Mouse (Mus musculus): ENCODE measurements around the gene Tmem220.

The Tmem220 gene

DNA sequence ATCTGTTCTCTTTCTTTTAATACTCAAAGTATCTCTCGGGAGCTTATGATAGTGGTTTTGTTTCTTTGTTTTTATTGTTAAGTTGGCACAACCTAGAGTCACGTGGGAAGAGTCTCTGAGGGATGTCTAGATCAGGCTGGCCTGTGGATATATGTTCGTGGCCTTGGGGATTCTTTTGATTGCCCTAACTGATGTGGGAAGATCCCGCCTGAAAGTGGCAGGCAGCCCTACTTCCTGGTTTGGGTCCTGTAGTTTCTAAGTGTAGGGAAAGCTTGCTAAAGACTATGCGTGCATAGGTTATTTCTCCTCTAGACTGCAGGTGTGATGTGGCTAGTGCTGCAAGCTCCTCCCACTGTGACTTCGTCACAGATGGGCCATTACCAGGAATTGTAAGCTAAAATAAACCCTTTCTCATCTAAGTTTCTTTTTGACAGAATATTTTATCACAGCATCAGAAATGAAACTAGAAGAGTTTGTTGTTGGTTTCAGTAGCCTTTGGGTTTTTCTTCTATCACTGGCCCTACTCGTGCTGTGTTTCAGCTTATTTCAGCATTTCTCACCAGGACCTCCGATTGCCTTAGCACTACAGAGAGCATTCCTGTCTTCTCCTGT, 29.9 kb downstream of the Tmem220 start:
- DNase-seq (ENCODE audit: low spot score in 2 of 2) = no peak

DNA sequence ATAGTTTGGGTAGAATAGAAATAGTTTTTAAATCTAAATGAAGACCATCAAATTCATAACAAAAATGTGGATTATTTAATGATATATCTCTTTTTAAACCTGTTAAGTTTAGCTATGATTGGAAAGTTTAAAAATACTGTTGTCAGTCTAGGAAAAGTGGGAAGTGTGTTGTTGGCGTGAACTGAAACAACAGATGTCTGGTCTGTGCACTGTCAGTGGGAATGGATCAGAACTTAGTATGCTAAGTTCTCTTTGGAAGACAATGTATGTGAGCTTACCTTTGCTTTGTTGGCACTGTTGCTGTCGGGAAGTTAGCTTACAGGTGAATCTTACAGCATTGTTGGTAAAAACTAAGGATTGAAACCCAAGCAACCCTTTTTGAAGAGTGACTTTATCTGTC, 36.4 kb downstream of the Tmem220 start:
- no peak for DNase-seq (ENCODE audit: low spot score in 2 of 2)

DNA sequence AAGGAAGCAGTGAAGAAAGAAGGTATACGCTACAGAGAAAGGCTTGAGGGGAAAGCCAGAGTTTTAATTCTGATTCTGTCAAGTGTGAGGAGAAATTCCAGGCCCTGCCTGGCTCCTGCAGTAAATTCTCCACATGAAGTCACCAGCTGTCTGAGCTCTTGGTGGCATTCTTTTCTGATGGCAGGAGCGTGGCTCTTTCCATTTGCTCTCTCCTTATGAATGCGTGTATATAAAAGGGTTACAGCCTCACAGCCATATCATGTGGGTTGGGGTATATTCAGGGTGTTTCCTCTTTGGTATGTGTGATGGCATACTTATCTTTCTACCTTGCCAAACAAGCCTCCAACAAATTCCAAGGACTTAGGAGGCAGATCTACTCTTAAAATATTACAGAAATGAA, 37.8 kb downstream of the Tmem220 start:
- DNase-seq (ENCODE audit: low spot score in 2 of 2) = peak in 1 of 2 experiments; percentile 48

DNA sequence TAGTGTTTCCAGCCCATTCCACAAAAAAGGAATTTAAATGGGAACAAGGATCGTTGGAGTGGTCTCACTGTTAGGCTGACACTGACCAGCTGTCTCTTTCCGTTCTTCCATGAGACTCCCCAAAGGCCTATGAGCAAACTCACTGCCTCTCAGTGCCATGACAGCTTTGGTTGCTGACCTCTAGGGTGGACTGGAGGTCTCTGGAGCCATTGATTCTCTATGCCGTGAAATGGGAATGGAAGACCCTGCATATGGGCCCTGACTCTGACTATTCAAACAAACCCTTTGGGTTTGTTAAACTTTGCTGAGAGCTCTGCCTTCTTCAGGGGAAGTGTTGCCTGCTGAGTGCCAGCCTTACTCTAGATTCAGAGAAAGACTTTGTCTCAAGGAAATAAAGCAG, 42.8 kb downstream of the Tmem220 start:
- DNase-seq (ENCODE audit: low spot score in 2 of 2) = no peak

DNA sequence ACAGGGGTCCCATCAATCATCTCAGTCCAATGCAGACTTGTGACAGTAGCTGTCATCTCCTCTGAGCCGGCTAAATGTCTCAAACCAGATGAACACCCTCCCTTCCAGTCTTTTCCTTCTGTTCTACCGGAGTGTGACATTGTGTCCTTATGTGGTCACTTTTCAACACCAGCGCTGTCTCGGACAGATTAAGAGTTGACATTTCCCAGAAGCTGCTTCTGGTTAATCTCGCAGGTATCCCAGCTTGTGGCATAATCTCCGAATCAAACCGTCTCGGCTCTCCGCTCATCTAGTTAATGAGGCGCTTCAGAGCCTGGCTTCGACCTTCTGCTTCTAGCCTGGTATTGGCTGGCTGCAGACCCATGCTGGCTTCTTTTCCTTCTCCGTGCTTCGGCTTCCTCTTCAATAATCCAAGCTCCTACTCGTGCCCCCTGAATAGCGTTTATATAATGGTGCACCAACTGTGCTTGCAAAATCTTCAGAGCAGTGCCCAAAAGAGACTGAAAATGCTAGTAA, 47.7 kb downstream of the Tmem220 start:
- no peak for DNase-seq (ENCODE audit: low spot score in 2 of 2)

DNA sequence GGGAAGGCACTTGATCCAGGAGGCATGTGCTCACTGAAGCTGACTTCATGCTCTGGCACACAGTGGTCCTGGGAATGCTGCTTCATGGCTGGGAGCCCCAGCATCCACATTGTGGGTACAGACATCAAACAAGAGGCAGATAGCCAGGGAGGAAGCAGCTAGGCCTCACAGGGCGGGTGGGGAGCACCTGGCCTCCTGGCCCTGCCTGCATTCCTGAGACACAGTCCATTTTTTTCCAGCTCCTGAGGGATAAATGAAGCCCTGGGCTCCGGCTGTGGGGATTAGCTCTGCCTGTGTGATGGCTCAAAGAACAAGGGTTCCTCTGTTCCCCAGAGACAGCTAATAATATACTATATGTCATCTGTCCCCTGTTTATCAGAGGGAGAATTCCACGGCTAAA, 50.1 kb downstream of the Tmem220 start:
- DNase-seq (ENCODE audit: low spot score in 2 of 2) = no peak

DNA sequence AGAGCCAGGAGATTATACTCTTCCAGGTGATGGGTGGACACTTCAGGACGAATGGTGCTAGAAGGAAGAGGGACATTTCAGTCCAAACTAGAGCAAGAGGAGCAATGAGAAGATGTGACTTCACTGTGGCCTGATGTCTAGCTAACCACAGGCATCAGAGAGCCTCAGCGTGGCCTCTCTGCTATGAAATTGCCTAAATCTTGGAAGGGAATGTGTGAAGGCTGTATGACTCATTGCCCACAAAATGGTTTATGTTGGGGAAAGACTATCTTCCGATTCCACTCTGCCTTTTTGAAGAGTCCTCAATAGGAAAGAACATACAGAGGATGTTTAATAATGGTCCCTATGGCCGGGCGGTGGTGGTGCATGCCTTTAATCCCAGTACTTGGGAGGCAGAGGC, 51.8 kb downstream of the Tmem220 start:
- no peak for DNase-seq (ENCODE audit: low spot score in 2 of 2)

DNA sequence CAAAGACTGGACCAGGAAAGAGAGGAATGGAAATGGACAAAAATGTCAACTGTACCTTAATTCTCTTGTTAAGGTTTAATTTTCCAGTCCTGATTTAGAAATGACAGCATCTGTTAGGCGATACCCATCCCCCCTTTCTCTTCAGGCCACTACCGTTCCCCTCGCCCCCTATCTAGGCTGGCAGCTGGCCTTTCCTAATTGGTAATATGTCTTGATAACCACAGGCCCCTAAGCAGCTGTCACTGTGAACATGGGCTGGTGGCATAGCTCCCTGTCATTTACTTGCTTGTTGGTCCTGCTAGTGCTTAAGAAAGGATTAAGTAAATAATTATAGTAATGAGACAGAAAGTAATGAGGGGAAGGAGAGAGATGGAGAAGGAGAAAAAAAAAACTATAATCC, 52.5 kb downstream of the Tmem220 start:
- DNase-seq (ENCODE audit: low spot score in 2 of 2) = no peak

DNA sequence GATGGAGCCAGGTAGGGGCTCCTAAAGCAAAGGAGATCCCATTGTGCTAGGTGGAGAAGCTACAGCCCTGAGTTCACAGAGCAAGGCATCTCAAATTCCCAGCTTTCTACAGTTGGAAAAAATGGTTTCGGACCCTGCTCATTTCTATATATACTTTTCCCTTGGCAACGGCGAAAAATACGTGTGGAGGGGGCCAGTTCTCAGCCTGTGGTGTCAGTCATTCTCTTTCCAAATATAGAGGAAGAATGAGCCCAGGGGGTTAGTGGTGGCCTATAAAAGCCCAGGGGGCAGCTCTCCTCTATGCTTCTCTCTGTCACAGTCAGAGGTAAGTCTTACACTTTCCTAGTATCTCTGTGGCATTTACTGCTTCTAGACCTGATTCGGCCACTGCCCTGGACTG, 53.0 kb downstream of the Tmem220 start, which contains the start of gene Myh3:
Gene Myh3 (plus strand): TSS at position 301 of the 400 bp plus-strand sequence.
- DNase-seq (ENCODE audit: low spot score in 2 of 2) = no peak

DNA sequence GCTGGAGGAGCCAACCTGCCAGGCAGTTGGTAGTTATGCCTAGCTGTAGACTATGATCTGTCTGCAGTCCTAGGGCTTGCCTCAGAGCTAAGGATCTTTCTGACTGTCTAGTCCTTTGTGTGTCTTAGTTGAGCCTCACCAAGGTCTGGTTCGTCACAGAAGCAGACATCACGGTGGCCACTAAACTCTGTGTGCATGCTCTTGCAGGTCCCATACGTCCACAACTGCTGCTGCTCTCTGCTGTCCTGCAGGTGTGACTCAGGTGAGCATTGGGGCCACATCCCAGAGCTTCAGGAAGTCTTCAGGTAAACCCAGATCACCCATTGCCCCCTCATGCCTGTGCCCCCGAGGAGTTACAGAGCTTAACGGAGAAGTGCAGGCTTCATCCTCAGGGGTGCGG, 53.9 kb downstream of the Tmem220 start:
- DNase-seq (ENCODE audit: low spot score in 2 of 2) = no peak

DNA sequence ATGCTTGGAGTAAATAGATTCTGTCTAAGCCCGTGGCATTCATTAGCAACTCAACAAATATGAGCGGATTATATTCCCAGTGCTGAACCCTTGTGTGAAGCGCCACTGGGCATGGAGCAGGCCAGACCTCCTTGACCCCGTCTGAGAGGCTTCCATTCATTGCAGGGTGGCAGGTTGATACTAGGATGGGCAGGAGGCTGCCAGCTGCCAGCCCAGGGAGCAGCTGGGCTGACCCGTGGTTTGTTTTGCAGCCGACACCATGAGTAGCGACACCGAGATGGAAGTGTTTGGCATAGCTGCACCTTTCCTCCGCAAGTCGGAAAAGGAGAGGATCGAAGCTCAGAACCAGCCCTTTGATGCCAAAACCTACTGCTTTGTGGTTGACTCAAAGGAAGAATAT, 54.8 kb downstream of the Tmem220 start:
- no peak for DNase-seq (ENCODE audit: low spot score in 2 of 2)

DNA sequence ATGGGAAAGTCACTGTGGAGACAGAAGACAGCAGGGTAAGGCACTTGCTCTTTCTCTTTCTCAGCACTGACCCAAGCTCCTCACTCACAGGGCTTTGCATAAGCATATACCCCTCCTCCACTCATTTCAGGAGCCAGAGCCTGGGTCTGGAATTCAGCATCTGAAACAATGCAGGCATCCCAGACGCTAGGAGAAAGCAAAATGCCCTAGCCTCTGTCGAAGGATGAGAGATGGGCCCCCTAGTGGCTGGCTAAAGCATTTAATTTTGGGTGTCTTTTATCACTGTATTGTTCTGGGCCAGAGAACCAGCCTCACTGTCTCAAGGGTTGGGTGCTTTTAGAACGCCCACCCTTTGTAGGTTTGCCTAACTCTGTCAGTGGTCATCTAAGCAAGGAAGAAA, 55.2 kb downstream of the Tmem220 start:
- DNase-seq (ENCODE audit: low spot score in 2 of 2) = peak; percentile 51 to 62

DNA sequence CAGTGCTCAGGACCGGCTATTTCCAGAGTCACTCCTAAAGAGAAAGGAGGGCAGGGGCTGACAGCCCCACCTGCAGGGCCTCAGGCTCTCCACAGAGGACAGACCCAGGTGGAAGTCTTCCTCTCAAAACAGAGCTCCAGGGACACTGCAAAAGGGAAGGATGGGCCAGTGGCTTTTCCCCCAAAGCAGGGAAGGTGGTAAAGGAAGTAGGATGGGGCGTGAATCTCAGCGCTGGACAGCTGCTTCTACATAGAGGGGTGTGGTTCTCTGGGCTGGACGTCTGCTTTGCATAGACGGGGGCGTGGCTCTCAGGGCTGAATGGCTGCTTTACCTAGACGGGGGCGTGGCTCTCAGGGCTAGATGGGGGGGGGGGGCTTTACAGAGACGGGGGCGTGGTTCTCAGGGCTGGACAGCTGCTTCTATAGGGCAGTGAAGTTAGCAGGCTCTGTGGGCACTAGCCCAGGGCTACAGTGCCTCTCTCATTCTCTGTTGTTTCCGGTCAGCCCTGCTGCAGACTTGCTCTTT, 56.2 kb downstream of the Tmem220 start:
- DNase-seq (ENCODE audit: low spot score in 2 of 2) = no peak

DNA sequence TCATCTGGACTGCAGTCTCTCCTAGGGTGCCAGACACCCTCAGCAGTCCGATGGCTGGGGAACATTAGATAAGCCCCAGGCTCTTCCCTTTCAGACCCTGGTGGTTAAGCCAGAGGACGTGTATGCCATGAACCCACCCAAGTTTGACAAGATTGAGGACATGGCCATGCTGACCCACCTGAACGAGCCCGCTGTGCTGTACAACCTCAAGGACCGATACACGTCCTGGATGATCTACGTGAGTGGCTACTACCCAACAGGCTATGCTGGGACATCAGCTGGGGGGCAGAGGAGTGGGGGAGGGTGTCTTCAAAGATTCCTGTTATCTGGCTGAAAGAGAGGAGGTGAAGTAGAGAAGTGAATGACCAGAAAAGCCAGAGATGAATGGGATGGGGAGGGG, 57.2 kb downstream of the Tmem220 start:
- DNase-seq (ENCODE audit: low spot score in 2 of 2) = no peak

DNA sequence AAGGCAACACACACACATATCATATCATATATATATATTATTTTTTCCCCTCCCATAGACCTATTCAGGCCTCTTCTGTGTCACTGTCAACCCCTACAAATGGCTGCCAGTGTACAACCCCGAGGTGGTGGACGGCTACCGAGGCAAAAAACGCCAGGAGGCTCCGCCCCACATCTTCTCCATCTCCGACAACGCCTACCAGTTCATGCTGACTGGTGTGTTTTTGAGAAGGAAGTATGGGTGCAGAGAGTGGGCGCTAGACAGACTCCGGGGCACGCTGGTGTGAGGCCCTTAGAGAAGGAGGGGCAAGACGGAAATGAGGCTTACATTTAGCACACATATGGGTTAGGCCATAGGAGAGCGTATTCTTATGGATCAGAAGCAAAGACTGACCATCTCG, 57.8 kb downstream of the Tmem220 start:
- DNase-seq (ENCODE audit: low spot score in 2 of 2) = no peak

DNA sequence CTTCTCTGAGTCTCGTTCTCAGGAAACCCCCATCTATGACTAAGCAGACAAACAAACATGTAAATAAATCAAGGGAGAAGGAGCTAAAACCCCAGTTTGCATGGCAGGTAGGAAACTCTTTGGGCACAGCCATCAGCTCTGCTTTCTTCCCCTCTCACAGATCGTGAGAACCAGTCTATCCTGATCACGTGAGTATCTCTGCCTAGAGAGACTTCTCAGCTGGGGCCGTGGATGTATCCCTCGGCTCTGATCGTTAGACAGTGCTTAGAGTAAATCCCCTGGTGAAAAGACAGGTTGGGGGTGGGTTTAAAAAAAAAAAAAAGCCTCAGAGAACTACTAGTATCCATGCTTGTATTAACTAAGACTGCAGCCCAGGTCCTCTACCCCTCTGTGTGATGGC, 58.3 kb downstream of the Tmem220 start:
- DNase-seq (ENCODE audit: low spot score in 2 of 2) = no peak

DNA sequence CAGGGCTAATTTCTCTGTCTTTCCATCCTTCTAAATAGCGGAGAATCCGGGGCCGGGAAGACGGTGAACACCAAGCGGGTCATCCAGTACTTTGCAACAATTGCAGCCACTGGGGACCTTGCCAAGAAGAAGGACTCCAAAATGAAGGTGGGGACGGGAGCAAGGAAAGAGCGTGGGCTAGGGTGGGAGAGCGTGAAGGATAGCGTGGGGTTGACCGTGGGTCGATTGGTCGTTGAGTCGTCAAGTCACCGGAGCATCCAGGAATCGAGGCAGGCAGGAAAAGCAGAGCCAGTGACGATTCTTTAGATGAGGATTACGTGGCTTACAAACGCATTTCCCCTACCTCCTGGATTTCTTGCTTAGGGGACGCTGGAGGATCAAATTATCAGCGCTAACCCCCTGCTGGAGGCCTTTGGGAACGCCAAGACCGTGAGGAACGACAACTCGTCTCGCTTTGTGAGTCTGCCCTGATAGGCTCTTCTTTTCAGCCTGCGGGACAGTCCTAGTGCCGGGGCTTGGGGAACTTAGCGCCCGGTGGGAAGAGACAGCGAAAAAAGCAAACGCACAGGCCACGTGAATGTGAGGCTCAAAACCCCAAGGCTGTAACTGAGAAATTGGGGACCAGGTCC, 58.9 kb downstream of the Tmem220 start:
- DNase-seq (ENCODE audit: low spot score in 2 of 2) = no peak

Data from right cerebral cortex, postnatal 10 days (tissue).